Mouse (Mus musculus): ENCODE measurements at regions not wholly inside any gene's neighbourhood (a gene's known extent, or its start where the extent isn't known, plus 50 kb on each side); places are given as distances from the start of the nearest gene placed in this dataset.

DNA sequence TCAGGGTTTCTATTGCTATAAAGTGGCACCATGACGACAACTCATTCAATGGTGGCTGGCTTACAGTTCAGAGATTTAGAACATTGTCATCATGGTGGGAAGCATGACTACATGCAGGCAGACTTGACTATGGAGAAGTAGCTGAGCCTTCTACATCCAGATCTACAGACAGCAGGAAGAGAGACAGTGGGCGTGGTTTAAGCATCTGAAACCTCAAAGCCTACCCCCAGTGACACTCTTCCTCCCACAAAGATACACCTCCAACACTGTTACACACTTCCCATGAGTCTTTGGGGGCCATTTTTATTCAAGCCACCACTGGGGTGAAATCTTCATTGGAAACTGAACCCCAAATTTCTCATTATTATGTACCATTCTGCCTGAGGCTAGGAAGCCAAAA is 191.0 kb downstream of the Sox4 start:
- no peak for DNase-seq (ENCODE audit: extremely low spot score in 1 of 2, low spot score in 2 of 2)
- TF ChIP-seq CTCF (IDR thresholded peaks at IDR 0.05), result no peak
- no peak overlapping the region for H3K4me3 ChIP-seq
- no peak overlapping the region for H3K27ac ChIP-seq
- intact Hi-C loops (cut with DNase I), result no loop called here

GRCm38 (mm10) chr13:28759026-28759425 is 194.5 kb downstream of the Sox4 start:
- peak overlapping the region; percentile 82 for H3K27ac ChIP-seq
- no peak overlapping the region for H3K4me3 ChIP-seq
- DNase-seq (ENCODE audit: extremely low spot score in 1 of 2, low spot score in 2 of 2), result no peak
- intact Hi-C loops (cut with DNase I), result loop anchor here (2.0 to 10.0 kb wide), 3 partner anchors 192 to 1076 kb away; no protein-coding TSS in a partner anchor
- TF ChIP-seq CTCF (IDR thresholded peaks at IDR 0.05), result no peak

- H3K27ac ChIP-seq, result peak overlapping the region; percentile 82
- DNase-seq (ENCODE audit: extremely low spot score in 1 of 2, low spot score in 2 of 2), result peak; percentile 66 to 76
- no peak for TF ChIP-seq CTCF (IDR thresholded peaks at IDR 0.05)
- intact Hi-C loops (cut with DNase I), result loop anchor here (1.0 to 10.0 kb wide), 4 partner anchors 193 to 1077 kb away; no protein-coding TSS in a partner anchor
- peak overlapping the region; percentile 47 for H3K4me3 ChIP-seq
Measured at GRCm38 (mm10) chr13:28757846-28758522, 195.5 kb downstream of the Sox4 start.

- DNase-seq (ENCODE audit: extremely low spot score in 1 of 2, low spot score in 2 of 2), result no peak
- TF ChIP-seq CTCF (IDR thresholded peaks at IDR 0.05), result no peak
- intact Hi-C loops (cut with DNase I), result loop anchor here (10.0 kb wide), 1 partner anchor 1078 kb away; no protein-coding TSS in a partner anchor
- Histone ChIP-seq H3K4me3 (no peak overlapping the region), H3K27ac (peak overlapping the region; percentile 82)
Measured at GRCm38 (mm10) chr13:28756915-28757765, 196.4 kb downstream of the Sox4 start.

DNA sequence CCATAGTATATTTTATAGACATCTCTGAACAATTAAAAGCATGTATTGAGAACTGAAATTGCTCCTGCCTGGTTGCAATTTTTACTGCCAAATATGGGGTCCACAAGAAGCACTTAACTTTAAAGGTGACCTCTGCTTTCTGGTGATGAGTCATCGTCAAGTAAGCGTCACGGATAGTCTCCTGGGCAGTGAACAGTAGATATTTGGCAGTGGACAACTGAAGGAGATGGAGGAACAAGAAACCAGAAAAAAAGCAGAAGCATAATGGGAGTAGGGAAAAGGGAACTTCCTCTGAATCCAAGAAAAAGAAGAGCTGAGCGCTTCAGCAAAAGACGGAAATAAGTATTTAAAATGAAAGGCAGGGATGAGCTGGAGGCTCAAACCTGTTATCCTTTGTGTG is 199.3 kb downstream of the Sox4 start:
- no peak for DNase-seq (ENCODE audit: extremely low spot score in 1 of 2, low spot score in 2 of 2)
- Histone ChIP-seq H3K27ac (no peak overlapping the region), H3K4me3 (no peak overlapping the region)
- intact Hi-C loops (cut with DNase I), result loop anchor here (10.0 kb wide), 1 partner anchor 1081 kb away; no protein-coding TSS in a partner anchor
- TF ChIP-seq CTCF (IDR thresholded peaks at IDR 0.05), result no peak

- H3K4me3 ChIP-seq, result no peak overlapping the region
- H3K27ac ChIP-seq, result no peak overlapping the region
- no peak for DNase-seq (ENCODE audit: extremely low spot score in 1 of 2, low spot score in 2 of 2)
- no peak for TF ChIP-seq CTCF (IDR thresholded peaks at IDR 0.05)
- intact Hi-C loops (cut with DNase I), result loop anchor here (10.0 kb wide), 1 partner anchor 1084 kb away; no protein-coding TSS in a partner anchor
Measured at GRCm38 (mm10) chr13:28750949-28751692, 202.4 kb downstream of the Sox4 start.

- no peak overlapping the region for H3K27ac ChIP-seq
- intact Hi-C loops (cut with DNase I), result no loop called here
- no peak for TF ChIP-seq CTCF (IDR thresholded peaks at IDR 0.05)
Measured at GRCm38 (mm10) chr13:28740158-28740670, 213.3 kb downstream of the Sox4 start.

DNA sequence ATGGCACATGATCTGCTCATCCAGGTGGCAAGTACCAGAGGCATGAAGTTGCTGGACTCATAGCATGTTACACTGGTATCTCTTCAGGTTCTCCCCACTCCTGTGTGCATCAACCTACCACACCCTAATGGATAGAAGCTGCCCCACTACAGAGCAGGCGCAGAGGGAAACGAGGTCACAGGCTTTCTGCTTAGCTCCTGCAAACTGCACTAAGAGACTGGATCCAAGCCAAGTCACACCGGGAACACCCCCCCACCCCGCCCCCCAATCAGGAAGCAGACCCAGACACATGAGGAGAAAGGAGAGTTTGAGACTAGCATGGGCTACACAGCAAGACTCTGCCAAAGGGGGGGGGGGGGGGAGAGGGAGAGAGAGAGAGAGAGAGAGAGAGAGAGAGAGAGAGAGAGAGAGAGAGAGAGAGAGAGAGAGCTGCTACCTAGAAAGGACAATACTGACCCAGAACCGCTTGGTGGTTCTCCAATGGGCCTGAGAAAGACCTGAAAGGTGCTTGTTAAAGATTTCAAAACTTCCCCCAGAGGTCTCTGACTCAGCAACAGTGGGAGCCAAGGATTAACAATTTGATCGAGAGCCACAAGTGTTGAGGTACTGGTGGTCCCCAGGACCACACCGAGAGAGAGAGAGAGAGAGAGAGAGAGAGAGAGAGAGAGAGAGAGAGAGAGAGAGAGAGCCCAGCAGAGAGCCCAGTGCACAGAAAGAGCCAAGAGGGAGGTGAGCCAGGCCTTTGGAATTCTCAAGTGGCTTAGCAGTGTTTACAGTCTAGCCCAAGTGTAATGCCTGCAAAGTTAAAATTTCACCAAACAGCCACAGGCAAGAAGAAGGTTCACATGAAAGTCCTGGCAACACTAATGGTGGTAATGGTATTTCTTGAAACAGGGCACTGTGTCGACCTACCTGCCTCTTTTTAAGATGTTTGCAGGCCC is 215.1 kb downstream of the Sox4 start:
- Histone ChIP-seq H3K4me3 (no peak overlapping the region), H3K27ac (no peak overlapping the region)
- no peak for TF ChIP-seq CTCF (IDR thresholded peaks at IDR 0.05)
- no peak for DNase-seq (ENCODE audit: extremely low spot score in 1 of 2, low spot score in 2 of 2)
- intact Hi-C loops (cut with DNase I), result no loop called here

More at GRCm38 (mm10) chr13:28740158-28740670, 213.3 kb downstream of the Sox4 start:
- no peak for DNase-seq (ENCODE audit: extremely low spot score in 1 of 2, low spot score in 2 of 2)
- no peak overlapping the region for H3K4me3 ChIP-seq

DNA sequence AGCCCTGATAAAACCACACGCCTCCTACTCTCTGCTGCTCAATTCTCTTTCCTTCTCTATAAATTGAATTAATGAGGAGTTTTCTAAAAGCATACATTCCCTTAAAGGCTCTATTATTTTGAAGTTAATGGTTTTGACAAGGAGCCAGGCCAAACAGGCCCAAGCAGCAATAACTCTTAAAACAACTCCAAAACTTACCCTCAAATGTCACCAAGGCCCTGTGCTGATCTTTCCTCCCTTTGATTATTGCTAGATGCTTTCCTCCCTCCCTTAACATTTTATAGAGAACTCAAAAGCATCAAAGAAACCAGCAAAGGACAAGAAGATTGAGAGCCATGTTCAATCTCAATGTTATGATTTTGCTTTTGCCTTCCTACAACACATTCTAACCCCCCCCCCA is 221.0 kb downstream of the Sox4 start:
- H3K27ac ChIP-seq, result no peak overlapping the region
- intact Hi-C loops (cut with DNase I), result no loop called here
- no peak for TF ChIP-seq CTCF (IDR thresholded peaks at IDR 0.05)
- DNase-seq (ENCODE audit: extremely low spot score in 1 of 2, low spot score in 2 of 2), result no peak
- no peak overlapping the region for H3K4me3 ChIP-seq

DNA sequence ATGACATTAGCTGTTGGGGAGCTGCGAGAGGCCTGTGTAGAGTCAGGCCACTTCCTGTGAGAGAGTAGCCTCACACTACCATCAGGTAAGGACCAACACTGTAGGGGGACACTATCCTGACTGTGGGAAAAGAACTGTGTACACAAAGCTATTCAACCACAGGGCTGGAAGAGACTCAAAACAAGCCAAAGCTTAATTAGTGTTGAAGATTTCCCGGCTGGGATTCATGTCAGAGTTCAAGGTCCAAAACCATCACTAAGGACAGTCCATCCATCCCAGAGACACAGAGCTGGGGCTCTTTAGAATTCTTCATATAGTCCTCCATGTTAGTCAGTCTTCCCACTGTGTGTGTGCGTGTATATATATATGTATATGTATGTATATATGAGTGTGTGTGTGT is 221.5 kb downstream of the Sox4 start:
- no peak for DNase-seq (ENCODE audit: extremely low spot score in 1 of 2, low spot score in 2 of 2)
- H3K4me3 ChIP-seq, result no peak overlapping the region
- no peak overlapping the region for H3K27ac ChIP-seq
- intact Hi-C loops (cut with DNase I), result no loop called here
- TF ChIP-seq CTCF (IDR thresholded peaks at IDR 0.05), result no peak

Data from left cerebral cortex, adult 2 months (tissue).